Mouse (Mus musculus): ENCODE measurements around the gene Lrmda. TPM values are rescaled to one million over a fixed set of nuclear protein-coding genes. Genes with fewer than 3 reads are reported as not detected.
A peak's percentile ranks its signal among the peaks of the same experiment; 100 is the strongest.

The Lrmda gene
- total RNA-seq, 2 experiments from 2014 or later, result 3.6 to 4.9 TPM

DNA sequence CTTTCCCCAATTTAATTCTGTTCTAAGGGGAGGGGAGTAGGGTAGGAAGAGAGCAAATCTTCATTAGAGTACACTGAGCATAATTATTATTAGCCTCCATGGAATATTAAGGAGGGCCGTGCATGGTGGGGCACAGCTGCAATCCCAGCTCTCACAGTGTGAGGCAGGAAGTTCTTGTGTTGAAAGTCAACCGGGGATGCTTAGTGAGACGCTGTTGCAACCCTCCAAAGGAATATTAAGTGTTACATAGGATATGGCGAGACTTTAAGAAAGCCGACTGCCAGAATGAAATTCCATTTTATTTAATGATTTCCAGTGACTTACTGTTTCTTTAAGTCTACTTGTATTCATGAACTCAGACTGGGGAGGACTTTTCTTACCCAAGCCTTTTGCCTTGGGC is 23.9 kb downstream of the Lrmda start:
- DNase-seq, result no peak

DNA sequence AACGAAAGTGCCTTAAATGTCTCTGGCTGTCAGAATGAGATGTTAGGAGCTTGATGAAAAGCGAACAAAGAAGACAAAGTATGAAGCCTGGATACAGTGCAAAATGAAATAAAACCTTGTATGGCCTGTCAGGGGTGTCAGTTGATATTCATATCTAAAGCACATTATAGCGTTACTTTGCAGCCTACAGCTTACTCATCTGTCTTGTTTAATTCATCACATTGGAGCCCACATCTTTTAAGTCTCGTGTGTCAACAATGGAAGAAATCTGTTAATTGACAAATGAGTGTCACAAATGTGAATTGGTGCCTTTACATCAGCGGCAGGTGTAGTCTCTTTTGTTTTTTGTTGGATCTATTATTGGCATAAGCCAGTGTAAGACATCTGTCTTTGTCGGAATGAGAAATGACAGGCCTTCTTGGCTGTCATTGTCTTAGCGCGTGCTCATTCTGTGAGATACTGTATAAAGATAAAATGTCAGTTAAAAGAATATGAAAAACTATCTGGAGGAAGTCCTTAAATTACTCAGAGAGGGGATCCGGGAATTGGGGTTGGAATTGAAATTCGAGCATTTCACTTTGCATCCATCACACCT is 26.8 kb downstream of the Lrmda start:
- no peak for DNase-seq

DNA sequence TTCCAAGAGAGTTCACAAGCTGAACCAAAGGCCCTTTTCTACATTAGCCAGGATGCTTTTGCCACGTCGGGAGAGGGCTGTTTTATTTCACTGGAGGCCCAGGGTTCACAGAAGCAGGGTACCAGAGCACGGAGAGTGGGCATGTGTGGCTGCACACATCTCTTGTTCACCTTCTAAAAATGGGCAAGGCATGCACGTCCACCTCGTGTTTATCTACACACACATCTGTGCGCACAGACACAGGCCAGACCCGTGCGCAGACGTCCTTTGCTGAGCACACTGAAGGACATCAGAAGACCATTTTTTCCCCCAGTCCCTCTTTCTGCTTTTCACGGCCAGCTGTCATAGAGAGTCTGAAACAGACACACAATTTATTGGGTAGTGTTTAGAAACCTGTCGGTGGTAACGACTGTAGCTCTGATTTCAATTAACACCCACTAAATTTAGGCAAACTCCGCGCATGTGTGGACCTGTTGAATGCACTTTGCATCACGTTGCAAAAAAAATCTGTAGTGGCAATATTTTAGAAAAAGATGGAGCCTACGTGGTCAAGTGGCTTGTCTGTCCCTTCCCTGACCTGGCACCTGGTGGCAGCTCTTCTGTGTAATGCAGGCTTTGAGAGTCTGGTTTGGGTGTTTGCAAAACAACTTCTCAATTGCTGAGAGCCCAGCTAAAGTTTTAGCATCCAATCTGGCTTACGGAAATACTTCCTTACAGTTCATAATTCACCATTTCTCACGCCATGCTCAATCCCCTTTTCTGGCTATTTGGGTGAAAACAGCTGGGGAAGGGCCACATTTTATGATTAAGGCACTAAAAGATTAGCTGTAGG is 28.8 kb downstream of the Lrmda start:
- no peak for DNase-seq

DNA sequence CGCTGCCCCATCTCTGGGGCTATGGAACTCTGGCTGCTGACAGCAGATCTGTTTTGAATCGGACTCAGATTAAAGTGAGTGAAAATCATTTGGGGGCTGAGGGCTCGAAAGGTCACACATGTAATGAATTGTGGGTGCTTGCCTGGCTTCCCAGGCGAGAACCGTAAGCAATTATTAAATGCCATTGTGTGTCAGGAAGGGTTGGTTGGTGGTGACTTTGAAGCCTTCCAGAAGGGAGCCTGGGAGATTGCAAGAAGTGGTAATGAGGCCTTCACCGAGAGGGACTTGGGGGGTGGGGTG is 29.3 kb downstream of the Lrmda start:
- no peak for DNase-seq

DNA sequence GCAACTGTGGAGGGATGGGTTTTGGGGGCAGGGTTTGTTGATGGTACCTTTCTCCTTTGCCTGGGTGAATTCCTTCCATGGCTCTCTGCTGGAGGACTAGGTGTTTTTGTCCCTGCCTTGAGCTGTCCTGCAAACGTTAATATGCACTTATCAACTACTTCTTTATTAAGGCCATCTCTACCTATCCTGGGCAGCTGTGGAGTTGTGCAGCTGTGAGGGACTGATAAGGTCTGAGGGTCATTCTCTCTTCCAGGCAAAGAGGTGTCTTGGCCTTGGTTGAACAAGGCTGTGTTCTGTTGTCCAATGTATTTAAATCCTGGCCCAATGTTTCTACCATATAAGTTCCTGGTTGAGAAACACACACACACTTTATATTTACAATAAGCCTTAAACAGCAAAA is 29.8 kb downstream of the Lrmda start:
- no peak for DNase-seq

DNA sequence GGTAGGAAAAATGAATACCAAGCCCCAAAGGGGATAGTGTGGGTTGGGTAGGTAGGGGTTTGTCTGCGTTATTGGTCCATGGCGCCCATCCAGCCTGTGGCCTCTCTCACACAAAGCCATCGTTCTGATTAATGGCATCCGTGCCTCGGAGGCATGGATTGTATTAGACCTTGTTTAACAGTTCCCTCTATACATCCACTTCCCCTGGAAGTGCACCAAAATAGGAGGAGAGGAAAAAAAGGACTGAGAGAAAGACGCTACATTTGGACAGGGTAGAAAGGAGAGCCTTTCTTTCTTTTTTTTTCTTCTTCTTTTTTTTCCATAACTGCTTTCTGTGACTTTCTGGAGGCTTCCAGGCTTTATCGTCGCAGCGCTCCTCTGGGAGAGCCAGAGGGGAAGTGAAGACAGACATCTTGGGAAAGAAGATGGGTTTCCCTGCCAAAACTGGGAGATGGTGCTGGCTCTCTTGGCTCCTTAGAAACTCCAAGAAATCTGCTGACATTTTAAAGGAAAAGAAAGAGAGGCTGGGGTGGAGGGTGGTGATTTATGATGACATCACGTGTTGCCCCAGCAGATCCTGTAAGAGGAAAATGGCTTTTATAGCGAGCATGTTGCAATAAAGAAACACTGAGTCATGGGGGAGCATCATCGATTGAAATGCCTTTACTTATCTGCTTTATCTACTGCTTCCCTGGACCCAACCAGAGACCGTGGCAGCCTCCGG is 32.6 kb downstream of the Lrmda start:
- peak; percentile 29 for DNase-seq

DNA sequence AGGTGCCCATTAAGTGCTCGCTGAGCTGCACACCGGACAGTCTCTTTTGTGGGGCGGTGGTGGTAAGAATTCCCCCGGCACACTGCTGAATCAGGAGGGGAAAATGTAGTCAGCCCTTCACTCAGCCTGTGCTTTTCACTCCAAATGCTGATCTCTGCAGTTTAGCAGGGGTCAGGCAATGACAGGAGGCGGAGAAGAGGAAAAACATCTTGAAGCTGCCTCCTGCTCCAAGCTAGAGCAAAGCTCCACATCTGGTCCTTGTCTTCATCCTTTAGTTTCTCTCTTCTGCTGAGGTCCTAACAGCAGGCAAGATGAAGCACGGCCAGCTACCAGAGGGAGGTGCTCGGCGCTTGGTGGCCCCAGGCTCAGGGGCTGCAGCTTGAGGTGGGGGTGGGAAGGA is 36.1 kb downstream of the Lrmda start:
- no peak for DNase-seq

DNA sequence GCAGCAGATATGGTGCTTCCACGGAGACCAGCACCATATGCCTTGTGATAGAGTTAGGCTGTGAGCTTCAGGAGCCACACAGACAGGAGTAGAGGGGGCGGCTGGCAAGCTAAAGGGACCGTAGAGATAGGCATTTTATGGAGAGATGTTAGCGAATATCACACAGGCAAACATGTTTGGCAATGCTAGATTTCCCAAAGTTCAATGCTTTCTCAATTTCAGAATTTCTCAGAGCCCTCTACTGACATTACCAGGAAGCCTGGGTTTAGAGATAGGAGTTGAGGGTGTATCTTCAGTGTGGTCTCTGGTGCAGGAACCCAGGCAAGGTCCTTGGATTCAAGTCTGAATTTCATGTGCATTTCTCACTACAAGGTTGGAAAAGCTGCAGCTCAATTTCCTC is 36.7 kb downstream of the Lrmda start:
- DNase-seq, result no peak

DNA sequence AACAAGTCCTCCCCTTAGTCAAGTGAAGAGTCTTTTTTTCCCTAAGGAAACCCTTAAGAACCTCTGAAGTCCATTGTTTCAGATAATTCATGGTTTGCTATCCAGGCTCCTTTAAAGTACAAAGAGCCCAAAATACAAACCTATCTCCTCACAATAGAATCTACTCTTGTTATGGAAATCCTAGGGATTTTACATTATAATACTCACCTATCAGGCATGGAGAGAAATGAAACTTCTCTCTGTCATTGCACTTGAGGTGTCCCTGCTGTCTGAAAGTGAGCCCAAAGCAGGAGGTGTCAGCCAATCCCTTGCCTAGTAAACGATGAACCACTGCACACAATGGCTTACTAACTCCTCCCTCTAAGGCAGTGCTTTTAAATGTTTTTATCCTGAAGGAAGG is 39.2 kb downstream of the Lrmda start:
- DNase-seq, result no peak

DNA sequence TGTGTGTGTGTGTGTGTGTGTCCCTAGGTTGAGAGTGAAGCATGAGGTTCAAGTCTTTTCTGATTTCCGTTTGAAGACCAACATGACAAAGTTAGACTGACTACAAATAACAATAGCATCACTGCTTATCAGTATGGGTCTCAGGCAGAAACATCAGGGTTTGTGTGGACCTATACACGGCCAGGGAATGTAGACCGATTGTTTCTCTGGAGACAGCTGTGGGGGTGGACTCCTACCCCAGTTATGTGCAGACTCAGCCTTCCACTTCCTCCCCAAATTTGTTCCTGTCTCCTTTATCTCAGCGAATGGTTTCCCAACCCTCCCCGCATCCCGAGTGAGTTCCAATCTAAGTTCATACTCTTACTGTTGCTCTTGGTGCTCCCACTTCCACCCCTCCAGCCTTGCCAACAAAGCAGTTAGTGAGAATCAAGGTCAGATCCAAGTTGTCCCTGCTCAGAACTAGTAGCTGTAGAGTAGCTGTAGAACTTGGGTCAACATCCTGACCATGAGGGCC is 39.9 kb downstream of the Lrmda start:
- DNase-seq, result no peak

DNA sequence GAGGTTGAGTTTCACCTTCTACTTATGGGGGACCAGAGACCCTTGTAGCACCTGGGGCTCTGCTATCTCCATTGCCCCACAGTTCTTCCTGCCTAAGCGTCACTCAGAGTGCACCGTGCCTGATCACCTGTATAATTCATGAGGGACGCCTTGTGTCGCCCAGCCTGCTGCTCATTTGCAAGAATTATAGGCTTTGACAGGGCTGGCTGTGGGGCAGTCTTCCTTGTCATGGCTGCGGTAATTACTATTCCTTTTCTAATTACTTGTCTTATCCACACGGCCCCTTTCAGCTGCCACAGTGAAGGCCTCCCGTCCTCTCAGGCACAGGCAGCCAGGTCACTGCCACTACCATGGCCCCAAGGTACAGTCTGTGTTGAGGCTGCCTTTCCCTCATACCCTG is 41.3 kb downstream of the Lrmda start:
- DNase-seq, result no peak

DNA sequence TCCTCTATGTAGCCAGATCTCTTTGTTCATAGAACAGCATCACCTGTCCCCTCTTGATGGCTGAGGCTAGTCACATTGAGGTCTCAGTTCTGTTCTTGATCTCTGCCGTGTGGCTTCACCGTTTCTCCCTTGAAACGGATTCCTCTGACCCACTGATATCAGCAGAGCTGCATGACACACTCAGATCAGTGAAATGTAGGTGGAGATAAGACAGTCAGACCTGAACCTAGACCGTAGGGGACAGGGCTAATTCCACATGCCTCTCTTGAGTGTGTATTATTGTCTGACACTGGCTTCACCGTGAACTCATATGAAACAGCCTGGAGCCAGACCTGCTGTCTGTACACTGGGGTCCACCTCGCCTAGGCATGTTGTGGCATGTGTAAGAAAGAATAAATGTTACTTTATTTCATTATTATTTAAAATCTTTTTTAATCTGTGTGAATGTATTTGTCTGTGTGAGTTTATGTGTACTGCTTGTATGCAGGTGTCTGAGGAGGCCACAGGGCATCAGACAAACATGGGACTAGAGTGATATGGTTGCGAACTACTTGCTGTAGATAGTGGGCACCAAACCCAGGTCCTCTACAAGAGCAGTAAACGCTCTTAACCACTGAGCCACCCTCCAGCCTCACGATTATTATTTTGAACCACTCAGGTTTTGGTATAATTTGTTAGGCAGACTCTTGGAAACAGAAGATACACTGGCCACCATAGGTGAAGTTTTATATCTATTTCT is 42.8 kb downstream of the Lrmda start:
- DNase-seq, result no peak

DNA sequence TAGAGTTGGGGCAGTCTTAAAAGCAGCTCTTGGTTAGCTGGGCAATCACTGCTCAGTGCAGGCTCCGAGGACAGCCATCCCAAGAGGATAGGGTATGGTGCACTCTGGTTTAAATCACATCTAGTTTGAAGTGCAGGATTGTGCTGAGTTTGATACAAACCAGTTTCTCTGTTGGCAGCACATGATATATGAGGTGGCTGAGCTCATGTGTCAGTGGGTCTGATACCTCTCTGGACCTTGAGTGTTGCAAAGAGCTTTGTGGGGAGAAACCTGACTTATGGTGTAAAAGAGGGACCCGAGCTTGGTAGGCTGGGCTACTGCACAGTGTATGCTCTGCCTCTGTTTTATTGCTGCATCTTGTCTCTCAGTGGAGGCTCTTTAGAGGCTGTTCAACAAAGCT is 49.7 kb downstream of the Lrmda start:
- no peak for DNase-seq

DNA sequence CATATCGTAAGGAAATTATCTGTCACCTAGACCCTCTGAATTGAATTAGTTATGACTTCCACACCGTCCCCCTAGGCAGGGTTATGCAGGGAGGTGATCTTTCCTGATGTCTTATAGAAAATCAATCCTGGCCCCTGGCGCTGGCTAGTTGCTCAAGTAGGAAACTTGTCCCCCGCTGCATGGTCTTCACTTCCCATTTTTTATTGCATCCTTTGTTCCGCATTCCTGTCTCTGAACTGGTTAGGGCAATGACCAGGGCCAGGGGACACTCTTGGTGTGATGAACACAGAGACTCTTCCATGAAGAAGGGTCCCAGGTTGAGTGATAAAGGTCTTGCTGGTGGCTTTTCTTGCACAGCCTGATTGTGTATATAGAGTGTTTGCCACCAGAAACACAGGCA is 53.9 kb downstream of the Lrmda start:
- no peak for DNase-seq

DNA sequence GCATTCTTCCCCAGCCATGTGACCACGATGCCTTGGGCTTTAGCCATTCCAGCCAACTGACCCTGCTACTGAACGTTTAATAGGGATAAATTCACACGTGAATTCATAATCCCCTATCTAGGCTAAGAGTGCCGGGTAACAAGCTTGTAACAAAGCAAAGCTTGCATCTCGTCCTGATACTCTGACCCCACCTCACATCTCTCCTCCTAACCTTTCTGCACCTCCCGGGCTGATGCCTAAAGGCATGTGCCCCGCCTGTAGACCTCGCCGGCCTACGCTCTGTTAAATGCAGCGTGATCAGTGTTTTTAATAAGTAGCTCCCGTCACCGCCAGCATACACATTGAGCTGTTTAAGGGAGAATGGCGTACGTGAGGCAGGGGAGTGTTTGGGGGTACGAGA is 54.7 kb downstream of the Lrmda start:
- no peak for DNase-seq

DNA sequence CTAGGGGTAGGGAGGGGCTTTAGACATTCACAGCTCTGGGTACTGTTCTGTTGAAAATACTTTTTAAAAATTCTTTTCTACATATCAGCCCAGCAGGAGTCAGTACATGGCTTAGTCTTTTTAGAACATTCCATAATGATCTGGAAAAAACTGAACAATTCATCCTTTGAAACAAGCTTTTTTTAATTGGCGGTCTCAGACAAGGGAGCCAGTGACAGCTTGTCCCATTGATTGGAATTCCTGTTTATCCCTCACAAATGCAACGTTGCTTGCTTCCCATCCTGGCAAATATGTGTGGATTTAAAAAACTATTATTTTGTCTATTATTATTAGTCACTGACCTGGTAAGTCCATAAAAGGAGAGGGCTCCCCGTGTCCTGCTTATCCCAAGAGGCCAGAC is 64.4 kb downstream of the Lrmda start:
- no peak for DNase-seq

DNA sequence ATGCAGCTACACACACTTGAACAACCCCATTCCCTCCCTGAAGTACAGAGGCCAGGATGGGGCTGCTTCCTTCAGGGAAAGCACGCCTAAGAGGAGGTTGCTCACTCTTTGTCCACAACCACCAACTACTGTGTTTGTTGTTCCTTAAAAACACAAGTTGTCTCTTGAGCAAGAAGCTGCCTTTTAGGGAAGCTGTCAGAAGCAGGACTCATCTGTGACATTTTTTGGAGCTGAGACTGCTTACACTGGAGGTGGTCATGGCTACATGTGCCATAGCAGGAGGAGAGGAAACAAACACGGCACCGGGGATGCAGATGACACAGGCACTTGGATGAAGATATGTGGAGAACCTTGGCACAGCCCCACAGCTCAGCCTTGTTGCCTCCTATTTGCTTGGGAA is 65.9 kb downstream of the Lrmda start:
- no peak for DNase-seq

DNA sequence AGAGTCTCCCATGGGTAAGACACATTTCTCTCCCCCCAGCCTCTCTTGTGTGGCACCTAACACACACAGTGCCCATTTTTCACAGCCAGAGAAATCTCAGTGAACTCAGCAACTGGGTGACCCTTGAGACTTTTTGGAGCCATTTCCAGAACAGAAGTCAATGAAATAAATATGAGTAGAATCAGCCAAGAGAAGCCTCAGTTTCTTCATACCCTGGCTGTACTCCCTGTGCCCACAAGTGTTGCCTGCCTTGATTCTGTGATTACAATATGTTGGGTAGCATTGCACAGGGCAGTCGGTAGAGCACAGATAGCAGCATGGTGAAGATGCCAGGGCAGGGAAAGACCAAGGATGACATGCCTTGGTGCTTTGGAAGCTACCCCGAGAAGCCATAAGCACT is 69.1 kb downstream of the Lrmda start:
- peak; percentile 26 for DNase-seq

DNA sequence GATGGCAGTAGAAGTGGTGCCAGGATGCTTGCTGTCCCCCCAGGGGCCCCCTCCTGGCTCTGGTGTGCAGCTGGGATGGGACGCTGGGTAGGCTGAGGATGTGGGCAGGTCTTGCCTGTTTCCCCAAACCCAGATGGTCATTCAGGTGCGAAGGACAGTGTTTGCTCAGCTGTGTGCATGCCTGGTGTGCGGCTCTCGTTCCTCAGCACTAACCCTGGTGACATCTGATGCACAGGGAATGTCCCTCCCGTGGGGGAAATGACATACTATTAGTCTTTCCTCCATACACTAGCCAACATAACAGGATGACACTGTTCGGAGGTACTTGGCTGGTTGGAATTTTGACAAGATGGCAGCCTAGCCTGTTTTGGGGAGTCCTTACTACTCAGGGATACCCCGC is 69.8 kb downstream of the Lrmda start:
- no peak for DNase-seq

DNA sequence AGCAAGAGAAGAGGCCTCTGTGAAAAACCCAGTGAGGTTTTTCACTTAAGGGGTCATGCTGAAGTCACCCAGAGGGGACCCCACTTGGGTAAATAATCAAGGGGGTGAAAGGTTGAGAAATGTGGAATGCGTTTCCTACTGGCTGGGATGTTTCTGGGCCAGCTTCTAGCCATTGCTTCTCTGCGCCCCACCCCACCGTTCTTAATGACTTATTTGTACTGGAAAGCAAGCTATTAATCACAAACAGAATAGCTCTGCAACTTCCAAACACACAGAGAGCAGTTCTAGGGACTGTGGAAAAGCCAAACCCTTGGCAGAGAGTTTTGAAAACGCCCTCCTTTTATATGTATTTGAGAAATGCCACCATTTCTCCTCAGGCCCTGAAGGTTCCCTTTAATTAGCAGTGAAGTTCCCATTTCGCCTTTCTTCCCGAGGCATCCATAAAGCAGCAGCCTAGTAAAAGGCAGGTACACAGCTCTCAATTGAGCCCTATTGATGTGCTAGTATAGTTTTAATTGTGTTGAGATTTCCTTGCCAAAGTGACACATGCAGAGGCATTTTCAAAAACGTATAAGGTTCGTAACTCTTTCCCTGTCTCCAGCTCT is 70.5 kb downstream of the Lrmda start:
- no peak for DNase-seq

DNA sequence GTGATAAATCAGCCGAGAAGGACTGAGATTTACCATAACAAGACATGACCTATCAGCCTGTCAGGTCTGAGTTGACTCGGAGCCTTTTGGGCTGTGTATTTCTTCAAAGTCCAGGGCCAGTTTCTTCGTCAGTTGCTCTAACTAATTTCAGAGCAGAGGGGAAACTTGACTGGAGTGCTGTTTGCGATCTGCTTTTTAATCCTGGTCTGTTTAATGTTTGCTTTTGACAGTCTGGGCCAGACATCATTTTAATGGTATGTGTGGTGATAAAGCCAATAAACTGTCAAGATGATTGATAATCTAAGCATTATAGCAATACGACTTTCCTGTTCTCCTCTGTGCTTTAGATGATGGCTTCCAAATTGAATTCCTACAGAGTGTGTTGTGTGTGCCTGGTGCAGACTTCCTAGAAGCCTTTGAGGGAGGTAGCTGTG is 71.3 kb downstream of the Lrmda start:
- no peak for DNase-seq

DNA sequence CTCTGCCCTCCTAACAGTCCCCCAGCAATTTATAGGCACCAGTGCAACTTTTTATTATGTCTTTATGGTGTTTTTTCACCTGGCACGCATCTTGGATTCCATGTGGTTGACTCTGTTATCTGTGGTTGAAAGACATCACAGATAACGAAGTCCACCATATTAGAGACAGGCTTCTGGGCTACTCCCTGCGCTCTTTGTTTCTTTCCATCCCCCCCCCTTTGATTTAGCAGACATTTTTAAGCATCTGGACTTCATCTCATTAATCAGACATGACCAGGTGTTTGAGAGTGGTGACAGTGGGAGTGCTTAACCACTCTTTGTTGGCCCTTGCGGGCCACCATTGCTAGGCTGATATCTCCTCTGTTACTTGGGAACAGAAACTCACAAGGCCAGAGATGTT is 71.8 kb downstream of the Lrmda start:
- no peak for DNase-seq

Measured in adrenal gland, postnatal 10 days (tissue).